Mouse (Mus musculus) retina, adult 2 months (tissue): ENCODE measurements around the gene 4930455H04Rik.

ENCODE experiments used
- DNase-seq: peaks from one replicate; pipeline ENCODE4 v3.0.0-alpha.2; 2012; ENCODE audit warnings: low read depth, low spot score

The 4930455H04Rik gene

DNA sequence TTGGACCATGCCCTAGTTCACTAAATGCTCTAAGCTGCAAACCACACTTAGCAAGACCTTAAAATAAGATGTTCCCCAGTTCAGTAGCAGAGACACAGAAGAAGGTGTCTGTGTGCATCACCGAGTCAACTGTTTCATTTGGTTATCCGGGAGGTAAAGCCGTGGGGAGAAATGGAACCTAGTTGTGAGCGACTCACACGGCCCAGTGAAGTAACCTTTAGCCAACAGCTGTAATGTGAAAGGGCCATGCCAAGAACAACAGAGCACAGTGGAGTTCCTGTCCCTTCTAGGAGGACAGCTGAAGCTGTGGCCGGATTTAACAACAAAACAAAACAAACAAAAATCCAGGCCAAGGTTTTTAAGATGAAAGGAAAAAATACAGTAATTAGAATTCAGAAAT lies 1.3 kb upstream of the 4930455H04Rik start:
- no peak for DNase-seq

DNA sequence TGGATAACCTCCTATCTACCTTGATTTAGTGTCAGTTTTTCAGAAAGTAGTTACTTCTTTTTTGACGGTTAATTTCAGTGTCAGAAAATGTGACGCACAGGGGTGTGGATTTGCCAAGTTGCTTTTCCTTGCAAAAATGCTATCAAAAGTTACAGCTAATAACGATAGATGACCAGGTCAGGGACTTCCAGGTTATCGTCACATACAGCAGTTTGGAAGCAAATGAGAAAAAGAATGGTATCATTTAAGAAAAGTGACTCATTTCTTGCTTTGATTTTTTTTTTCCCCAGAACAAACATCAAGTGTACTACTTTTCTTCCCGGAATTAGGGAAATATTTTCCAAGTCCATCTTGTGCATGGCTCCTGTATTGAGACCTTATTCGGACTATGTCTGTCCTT lies 631 bp upstream of the 4930455H04Rik start:
- DNase-seq: no peak

DNA sequence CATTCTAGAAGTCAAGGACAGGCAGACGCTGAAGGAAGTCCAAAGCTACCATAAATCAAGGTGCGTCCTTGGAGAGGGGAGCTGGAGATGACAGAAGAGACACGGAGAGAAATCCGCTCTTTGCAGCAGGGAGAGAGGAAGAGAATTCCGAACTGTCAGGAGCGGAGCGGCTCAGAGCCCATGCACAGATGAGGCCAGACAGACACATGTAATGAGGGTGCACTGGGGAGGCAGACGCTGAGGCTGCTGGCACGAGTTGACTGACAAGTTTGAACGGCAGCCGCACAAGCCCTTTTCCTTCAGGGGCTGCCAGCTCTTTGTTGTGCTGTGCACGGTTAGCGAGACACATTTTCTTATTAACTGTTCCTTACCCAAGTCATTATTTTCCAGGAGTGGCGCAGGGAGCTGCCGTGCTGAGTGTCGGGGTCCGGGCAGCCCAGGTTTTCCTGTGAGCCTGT lies 502 bp downstream of the 4930455H04Rik start, which contains the start of gene Palmd:
Gene Palmd, minus strand, starts transcription at position 448 of the 458 bp plus-strand sequence.
- no peak for DNase-seq

DNA sequence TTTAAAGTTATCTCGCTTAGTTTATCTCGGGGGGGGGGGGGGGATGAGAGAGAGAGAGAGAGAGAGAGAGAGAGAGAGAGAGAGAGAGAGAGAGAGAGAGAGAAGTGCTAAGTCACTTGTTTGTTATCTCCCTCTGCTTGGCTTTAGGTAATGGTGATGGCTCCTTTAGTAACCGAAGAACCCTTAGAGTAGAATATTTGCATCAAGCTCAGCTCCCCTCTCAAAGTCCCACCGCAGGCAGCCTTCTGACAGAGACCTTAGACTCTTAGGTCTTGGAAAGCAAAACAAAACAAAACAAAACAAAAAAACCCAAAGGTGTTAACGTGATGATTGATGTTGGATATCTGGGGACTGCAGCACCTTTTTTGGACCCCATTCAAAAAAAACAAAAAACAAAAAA lies 936 bp downstream of the 4930455H04Rik start:
- DNase-seq: no peak

DNA sequence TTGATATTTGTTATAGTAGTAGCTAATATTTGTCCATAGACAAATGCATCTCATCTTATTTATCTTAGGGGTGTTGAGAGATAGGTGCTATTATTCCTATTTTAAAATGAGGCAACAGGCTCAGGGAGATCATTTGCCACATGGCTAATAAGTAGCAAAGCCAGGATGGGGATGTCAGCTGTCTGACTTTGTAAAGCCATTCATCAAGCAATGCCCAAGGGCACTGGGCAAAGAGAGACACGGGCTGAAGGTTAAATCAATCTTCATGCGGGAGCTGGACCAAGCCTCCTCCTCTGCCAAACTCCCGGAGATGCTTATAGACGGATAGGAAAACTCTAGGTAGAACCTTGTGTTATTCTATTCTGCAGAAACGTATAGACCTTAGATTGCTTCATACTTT lies 1.7 kb downstream of the 4930455H04Rik start:
- DNase-seq: no peak

DNA sequence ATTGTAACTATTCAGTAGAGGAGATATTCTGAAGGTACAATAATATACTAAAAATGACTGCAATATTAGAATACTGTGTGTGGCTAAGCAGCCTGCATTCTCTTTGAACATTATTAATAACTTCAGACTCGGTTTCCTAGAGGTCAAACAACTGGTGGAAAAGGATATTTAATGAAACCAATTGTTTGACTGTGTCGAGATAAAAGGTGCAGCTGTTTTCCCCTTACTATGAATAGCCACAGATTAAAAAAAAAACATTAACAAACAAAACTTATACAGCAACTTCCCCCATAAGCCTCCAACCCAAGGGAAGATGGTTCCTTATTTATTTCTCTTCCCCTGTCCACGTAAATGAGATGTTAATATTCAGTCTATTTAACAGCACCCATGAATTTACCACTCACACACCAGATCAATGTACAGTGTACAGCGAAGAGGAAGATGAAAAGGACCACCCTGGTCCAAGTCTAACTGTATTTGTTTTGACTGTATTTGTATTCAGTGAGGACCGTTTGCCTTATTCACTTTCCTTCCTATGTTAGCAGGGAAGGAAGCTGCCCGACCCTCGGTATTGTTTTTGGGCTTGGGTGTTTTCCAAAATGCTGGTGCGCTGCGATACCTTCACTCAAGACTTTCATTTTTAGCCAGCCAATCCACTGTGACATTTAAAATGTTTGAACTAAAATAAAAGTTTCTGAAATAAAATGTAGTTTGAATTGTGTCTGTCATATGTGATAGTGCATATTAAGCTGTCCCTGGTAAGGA lies 13.9 kb downstream of the 4930455H04Rik start:
- no peak for DNase-seq

DNA sequence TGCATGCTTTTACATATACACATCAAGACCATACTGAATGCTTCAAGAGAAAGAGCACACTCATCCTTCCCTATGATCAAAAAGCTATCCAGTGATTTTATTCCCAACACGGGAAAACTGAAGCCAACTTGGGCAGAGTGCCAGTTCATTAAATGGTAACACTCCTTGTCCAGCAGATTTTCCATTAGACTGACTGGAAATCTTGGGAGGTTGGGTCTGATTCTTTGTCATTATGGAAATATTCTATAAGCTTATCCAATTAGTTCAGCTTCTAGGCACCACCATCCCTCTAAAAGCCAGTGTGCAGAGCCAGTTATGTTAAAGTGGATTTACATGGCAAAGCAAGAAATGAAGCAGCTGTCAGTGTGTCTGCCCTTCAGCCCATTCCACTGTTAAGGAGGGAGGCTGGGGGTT lies 17.0 kb downstream of the 4930455H04Rik start:
- no peak for DNase-seq

DNA sequence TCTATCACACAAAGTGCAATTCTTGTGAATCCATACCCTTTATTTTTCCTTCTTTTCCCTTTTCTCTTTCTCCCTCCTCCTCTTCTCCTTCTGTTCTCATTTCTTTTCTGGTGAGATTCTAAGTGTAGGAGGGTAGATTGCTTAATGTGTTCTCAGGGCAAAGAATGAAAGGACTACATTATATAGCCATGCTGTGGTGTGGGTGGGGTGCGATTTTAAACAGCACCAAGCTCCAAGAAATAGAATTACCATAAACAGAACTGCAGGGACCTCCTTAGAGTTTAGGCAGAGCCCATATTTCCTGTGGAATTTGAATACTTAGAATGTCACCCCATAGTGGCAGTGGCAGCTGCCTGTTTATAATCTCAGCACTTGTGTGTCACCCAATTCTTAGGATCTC lies 17.7 kb downstream of the 4930455H04Rik start:
- no peak for DNase-seq

DNA sequence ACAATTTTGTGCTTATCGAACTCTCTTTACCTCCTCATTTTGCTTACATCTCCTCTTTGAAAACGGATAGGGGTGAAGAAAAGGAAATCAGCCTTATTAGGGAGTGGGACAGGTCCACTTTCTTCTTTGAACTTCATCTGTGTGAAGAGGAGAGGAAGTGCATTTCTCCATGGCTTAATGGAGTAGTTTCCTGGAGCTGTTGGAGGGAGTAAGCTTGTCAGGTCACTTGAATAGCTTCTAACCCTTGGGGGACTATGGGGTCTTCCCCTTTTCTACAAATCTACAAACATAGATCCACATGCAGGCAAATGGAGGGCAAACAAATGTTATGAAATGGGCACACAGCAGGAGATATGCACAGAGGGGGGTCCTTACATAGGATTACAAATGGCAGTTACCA lies 18.4 kb downstream of the 4930455H04Rik start:
- no peak for DNase-seq

DNA sequence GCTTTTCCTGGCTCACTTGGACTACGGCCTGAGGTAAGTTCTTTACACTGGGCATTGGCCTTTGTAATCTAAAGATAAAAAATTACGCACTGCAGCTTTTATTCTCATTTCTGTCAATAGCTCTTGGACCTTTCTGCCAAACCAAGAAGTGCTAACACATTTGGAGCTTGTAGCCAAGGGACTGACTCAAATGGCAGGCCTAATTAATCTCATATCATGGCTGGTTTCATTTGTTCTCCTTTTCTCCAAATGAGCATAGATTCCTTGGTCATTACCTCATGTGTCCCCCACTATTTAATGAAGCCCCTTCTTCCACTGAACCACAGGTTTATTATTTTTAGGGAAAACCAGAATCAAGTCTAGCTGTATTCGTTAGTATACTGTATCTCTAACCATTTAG lies 20.2 kb downstream of the 4930455H04Rik start:
- no peak for DNase-seq

DNA sequence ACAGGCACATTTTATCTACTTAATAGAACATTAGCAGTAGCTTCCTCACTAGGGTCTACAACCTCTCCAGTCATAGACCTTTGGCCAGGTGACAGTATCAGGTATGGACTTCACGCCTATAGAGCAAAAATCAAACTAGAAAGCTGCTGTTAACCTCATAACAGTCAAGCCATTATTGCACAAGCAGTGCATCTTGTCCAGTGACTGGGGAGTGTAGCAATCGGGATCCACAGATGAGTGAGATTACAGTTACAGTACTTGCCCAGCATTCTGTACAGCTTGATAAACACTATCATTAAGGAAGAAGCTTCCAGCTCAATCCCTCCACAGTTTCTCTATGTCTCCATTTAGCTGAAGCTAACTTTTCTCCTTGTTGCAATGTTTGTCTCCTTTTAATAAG lies 23.1 kb downstream of the 4930455H04Rik start:
- DNase-seq: no peak

DNA sequence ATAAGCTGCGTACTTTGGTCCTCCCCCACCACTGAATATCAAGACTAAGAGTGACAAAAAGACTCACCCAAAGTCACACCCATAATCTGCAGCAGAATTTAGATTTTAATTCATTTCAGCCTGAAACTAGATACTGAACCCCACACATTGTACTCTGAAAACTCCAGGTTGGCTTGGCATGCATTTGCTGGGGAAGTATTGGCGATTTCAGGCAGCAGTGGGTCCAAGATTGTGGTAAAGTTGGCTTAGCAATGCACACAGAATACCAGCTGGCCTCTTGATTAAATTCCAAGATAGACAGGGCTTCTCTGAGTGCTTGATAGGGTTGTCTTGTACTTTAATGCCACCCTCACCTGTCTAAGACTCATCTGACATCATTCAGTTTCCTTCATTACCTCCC lies 24.9 kb downstream of the 4930455H04Rik start:
- DNase-seq: no peak

DNA sequence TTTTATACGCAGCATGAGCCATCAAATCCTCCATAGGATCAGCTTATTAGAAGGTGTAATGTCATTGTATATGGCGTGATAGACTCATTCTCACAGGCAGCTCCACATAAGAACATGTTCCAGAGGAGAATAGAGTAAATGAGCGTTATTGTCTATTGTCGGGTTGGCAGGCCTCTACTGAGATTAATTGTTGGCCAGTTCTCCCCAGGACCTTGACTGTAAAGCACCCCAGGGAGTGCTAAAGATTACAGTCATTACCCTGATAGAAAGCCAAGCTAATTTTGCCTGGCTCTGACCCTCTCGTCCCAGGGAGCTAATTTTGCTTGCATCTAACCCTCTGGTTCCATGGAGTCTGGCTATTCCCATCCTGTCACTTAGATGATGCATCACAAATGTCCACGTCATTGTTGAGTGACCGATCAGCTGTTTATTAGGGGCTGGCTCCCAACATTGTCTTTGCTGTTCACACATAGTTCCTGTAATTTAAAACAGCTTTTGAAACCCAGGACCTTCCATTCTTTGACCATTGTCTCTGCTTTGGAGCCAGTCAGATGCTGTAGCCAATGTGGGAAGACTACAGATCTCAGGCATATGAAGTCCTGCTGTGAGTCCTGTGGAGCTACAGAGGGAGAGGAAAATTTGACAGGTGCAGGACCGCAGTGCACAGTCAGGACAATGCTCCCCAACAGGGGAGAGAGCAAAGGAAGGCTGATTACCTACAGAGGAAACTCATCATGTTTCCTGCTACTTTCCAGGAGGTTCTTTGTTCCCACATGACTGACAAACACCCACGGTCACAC lies 33.8 kb downstream of the 4930455H04Rik start:
- DNase-seq: no peak

DNA sequence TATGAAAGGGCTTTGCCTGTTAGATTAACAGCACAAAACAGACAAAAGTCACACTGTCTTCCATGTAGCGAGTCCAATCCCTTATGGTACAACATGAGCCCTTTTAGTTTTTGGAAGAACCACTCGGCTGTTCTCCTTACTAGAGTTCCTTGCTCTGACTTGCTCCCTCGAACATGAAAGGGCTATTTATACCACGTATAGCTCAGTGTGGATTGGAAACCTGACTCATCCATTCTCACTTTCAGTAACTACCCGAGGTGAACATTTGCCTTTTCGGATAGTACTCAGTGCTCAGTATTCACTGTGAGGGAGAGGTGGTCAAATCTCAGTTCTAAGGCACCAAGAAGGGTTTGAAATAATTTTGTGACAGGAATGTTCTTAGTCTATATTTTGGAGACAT lies 35.3 kb downstream of the 4930455H04Rik start:
- no peak for DNase-seq

DNA sequence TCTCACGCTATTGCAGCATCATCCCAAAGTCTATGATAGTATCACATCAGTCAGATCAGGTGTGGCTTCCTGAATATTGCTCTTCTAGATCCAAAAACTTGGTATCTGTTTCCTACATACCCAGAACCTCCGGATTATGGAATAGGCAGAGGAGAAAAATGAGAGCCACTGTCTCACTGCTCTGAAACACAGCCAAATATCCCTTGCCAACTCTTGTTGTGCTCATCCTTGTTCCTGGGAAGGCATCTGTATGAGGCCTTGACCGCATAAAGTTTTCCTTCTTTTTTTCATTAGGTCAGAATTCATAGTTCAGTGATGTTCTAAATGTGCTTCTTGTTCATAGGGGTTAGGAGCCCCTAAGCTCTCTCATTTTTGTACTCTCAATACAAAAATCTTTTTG lies 38.6 kb downstream of the 4930455H04Rik start:
- no peak for DNase-seq

DNA sequence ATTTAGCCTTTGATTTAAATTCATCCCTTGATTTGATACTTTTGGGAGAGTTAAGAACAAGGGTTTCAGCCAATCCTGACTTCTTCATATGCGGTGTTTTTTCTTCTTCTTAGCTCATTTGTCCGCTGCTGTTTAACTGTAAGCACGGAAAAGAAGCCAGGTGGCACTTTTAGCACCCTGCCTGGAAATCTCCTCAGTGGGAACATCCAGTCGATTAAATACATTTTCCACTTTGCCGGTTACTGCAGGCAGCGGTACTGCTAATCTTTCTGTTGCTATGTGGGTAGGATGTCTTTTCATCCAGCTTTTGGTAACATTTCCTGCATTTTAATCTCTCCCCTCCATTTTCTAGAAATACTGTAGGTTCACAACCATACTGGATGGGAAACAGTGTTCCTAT lies 39.3 kb downstream of the 4930455H04Rik start:
- DNase-seq: no peak

DNA sequence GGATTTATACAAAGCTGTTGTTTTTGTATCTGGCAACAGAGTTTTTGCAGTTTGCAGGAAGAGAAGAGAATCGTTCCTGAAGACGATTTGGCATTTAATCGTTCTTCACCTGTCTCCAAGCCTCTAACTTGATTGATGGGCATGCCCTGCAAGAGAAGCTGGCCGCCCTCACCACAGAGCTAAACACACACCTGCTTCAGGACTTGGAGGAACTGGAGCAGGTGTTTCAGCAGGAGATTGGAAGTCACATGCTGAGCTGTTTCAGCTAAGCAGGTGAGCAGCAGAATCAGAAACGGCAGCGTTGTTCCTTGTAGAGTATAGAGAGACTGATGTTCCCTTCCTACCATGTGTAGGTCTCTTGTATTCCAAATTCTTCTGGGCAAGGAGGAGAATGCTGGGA lies 42.1 kb downstream of the 4930455H04Rik start:
- DNase-seq: no peak

DNA sequence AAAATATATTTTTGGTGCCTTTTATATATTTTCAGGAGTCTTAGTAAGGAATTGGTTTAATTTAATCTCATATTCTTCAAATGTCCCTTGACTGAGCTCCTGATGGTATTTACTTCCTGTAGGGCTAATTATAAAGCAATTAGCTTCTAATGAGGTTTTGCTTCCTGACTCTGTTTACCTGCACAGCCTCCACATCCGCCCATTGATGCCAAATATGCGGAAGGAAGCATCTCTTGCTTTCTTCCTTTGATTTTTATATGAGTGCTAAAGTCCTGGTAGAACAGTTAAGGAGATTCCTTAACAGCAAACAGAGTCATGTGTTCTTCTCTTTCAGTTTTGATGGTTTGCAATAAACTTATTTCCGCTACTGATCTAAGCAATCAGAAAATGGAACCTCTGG lies 52.3 kb downstream of the 4930455H04Rik start:
- DNase-seq: no peak

DNA sequence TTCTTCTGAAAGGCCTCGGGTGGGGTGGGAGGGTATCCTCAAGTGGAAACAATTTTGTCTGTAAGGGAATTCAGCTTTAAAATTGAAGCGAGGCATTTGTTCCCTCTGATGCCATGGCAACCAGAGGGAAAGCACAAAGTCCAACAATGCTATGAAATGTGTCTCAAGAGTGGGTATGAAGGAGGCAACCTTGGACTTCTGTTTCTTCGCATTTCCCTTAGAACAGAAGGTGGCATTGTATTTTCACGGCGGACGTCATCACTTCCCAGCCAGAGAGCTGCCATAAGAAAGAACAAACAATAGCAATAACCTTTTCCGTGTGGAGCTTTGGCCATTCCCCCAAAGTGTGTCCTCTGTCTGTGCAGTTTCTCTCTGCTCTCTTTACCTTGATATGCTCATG lies 53.8 kb downstream of the 4930455H04Rik start:
- no peak for DNase-seq

DNA sequence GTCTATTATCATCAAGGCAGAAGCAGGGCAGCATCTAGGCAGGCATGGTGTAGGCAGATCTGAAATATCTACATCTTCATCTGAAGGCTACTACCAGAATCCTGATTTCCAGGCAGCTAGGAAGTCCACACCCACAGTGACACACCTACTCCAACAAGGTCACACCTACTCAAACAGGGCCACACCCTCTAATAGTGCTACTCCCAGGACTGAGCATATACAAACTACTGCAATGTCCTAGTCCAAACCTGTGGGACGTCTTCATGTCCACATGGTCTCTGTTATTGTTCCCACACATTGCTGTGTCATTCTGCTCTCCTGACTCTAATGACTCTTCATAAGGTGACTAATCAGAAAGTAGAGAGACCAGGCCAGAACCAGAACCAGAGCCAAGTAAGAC lies 56.0 kb downstream of the 4930455H04Rik start:
- DNase-seq: no peak

DNA sequence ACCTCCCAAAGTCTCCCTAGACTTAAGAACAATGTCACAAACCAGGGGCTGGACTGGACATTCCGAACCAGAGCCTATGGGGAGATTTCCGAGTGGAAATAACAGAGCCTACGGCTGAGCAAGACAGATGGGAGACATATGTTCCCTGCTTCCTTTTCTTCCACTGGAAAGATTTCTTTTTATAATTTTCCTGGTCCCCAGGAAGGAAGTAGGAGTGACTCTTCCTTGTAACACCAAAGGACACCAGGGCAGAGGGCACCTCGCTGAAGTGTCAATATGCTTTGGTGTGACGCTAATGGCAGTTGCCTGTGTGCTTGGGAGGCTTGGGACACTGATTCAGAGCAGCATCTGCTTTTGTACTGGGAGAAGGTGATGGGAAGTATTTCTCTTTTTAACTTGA lies 56.5 kb downstream of the 4930455H04Rik start:
- no peak for DNase-seq

DNA sequence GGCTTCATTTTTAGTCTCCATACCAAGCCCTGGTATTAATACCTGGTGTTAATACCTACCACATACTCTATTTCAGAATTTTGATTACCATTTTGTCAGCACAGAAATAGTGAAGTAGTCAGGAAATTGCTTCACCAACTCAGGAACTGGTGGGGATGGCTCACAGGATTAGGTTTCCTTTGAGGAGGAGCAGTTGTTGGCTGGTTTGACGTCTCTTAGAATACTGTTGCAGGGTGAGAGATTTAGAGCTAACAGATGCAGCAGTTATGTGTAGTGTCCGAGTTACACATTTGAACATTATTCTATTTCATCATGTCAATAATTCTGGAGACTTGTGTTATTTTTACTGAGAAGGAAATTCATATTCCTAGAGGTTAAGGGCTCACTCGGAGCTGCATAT lies 57.4 kb downstream of the 4930455H04Rik start:
- DNase-seq: no peak
